Mouse (Mus musculus) midbrain, embryonic 10.5 days (tissue): ENCODE results near the gene Acads. TPM values are rescaled to one million over a fixed set of nuclear protein-coding genes. Genes with fewer than 3 reads are reported as not detected.
"Not testable (repeated sequence)": the region's sequence is repeated elsewhere in the genome, so short reads cannot be mapped to it uniquely, and the experiment has no call there.

Experiments used
- DNase-seq: peaks from one replicate; pipeline ENCODE4 v3.0.0-alpha.2; 2017; ENCODE audit warnings: low spot score
- H3K27ac ChIP-seq: fragments of 300-500 bp; sonication (generic); replicated peaks from 2 replicates; pipeline ENCODE4 v1.5.1; 2016; ENCODE audit warnings: mild to moderate bottlenecking
- H3K27me3 ChIP-seq: fragments of 300-500 bp; sonication (generic); 2 replicates; pipeline ENCODE4 v1.6.1; 2016; ENCODE audit warnings: low read depth, mild to moderate bottlenecking; ENCODE audit not compliant: poor library complexity, severe bottlenecking
- H3K36me3 ChIP-seq: fragments of 300-500 bp; sonication (generic); 2 replicates; pipeline ENCODE4 v1.6.1; 2016; ENCODE audit warnings: mild to moderate bottlenecking, moderate library complexity
- H3K4me1 ChIP-seq: fragments of 300-500 bp; sonication (generic); 2 replicates; pipeline ENCODE4 v1.6.1; 2016
- H3K4me3 ChIP-seq: fragments of 300-500 bp; sonication (generic); 2 replicates; pipeline ENCODE4 v1.5.1; 2016; ENCODE audit warnings: mild to moderate bottlenecking, moderate library complexity
- H3K9me3 ChIP-seq: fragments of 300-500 bp; sonication (generic); replicated peaks from 2 replicates; pipeline ENCODE4 v1.6.1; 2016; ENCODE audit warnings: mild to moderate bottlenecking
- WGBS: fragments of 180-500 bp; shearing (Covaris S2); methylation state at CpG from one replicate; pipeline ENCODE4 v1.1.7; 2016; 5-methylcytosine and 5-hydroxymethylcytosine counted together
- polyA plus RNA-seq: library from polyadenylated mRNA; unstranded; fragments of >200 nt; fragmentation: Nextera tagmentation; extraction: Ambion mirVana; gene quantifications from 2 replicates; pipeline ENCODE4 v1.2.1, GENCODE M21; 2016

Gene Acads
- polyA plus RNA-seq, 1 experiment from 2014 or later = 65.2 TPM

DNA sequence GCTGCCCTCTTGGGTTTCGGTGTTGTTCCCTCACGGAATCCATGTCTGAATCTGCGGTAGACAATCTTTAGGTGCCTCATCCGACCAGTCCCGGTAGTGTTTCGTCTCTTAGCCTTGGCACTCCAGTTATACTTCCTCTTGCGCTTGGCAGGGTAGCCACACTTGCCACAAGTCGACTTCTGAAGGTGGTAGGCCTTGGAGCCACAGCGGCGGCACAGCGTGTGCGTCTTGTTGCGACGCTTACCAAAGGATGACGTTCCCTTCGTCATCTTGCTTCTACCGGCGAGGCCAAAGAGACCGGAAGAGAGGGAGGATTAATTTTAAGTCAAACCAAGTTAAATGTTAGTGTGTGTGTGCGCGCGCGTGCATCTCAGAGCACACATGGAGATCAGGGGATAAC, 15.9 kb downstream of the Acads start:
- H3K4me1 ChIP-seq, DNase-seq, H3K9me3 ChIP-seq, H3K27me3 ChIP-seq, H3K4me3 ChIP-seq, H3K27ac ChIP-seq: not testable (repeated sequence)
- H3K36me3 ChIP-seq = peaks cover 62% of the 10 kb centered on the region
- 98% methylated on average over 23 of the region's 23 CpGs for WGBS

DNA sequence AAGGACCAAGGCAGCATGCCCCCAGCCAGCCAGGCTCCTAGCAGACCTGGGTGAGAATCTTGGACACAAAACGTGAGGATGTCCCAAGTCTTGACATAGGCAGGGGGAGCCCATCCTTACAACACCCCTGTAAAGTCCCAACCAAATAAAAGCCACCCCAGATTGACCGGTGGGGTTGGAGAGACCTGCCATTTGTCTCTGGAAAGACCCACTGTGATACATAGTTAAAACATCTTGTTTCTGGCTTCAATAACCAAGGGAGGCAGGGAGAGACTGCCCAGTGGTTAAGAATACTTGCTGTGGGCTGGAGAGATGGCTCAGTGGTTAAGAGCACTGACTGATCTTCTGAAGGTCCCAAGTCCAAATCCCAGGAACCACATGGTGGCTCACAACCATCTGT, 16.9 kb downstream of the Acads start:
- DNase-seq = no peak
- no peaks in the 10 kb centered on the region for H3K9me3 ChIP-seq
- H3K27me3 ChIP-seq = no peaks in the 10 kb centered on the region
- 85% methylated on average over 2 of the region's 2 CpGs for WGBS
- no peak overlapping the region for H3K27ac ChIP-seq
- peaks cover 66% of the 10 kb centered on the region for H3K36me3 ChIP-seq
- no peak overlapping the region for H3K4me3 ChIP-seq
- no peaks in the 10 kb centered on the region for H3K4me1 ChIP-seq

DNA sequence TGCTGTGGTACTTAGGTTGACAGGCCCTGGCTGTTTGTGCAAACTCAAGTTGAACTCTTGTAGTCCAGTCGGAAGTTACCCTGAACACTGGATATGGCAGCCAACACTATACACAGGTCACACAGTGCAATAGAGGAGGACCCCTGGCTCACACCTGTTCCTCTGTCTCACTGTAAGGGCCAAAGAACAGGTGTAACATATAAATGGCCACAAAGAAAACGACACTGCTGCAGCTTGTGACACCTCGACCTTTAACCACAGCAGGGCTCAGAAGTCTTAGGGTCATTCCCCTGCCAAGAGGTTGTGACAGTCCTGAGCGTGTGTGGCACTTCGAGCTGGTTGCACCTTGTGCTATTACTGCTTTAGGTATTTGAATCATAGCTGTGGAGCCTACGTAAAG, 18.7 kb downstream of the Acads start:
- Histone ChIP-seq H3K4me1 (no peaks in the 10 kb centered on the region), H3K4me3 (no peak overlapping the region), H3K27ac (no peak overlapping the region), H3K36me3 (peaks cover 78% of the 10 kb centered on the region), H3K9me3 (no peaks in the 10 kb centered on the region), H3K27me3 (no peaks in the 10 kb centered on the region)
- WGBS = 91% methylated on average over 6 of the region's 6 CpGs
- no peak for DNase-seq

DNA sequence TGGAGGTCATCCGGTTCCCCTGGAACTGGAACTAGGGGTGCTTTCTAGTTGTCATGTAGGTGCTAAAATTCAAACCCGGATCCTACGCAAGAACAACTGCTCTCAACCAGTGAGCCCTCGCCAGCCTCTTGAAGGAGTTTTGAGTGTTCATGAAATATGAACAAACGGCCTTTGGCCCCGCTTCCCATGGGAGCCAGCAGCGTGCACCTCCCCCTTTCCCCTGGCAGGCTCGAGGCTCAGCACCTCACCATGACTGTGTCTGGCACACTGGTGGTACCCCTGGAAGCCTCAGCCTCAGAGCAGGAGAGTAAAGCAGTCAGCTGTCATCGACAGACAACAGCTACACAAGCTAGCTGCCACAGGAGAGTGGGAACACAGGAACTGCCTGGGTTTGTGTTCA, 19.2 kb downstream of the Acads start:
- Histone ChIP-seq H3K4me3 (no peak overlapping the region), H3K27me3 (no peaks in the 10 kb centered on the region), H3K4me1 (no peaks in the 10 kb centered on the region), H3K36me3 (peaks cover 83% of the 10 kb centered on the region), H3K27ac (no peak overlapping the region), H3K9me3 (no peaks in the 10 kb centered on the region)
- no peak for DNase-seq
- 94% methylated on average over 9 of the region's 9 CpGs for WGBS

DNA sequence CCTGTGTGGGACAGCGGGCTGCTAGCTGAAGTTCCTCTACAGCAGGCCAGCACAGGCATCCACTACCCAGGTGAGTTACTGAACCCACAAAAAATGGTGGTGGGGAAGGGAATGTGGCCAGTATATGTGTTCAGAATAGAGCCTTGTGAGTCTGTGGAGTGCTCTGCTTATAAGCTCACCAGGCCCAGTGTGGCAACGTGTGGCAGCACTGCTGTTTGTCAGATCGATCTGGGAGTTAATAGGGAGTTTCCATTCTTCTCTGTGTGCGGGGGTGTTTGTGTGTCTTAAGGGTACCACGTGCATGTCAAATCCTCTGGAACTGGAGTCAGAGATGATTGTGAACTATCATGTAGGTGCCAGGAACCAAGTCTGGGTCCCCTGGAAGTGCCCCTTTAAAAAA, 19.6 kb downstream of the Acads start:
- H3K36me3 ChIP-seq = peaks cover 88% of the 10 kb centered on the region
- H3K4me3 ChIP-seq = no peak overlapping the region
- H3K4me1 ChIP-seq = no peaks in the 10 kb centered on the region
- no peaks in the 10 kb centered on the region for H3K27me3 ChIP-seq
- no peak overlapping the region for H3K27ac ChIP-seq
- DNase-seq = no peak
- WGBS = 91% methylated on average over 5 of the region's 5 CpGs
- no peaks in the 10 kb centered on the region for H3K9me3 ChIP-seq

DNA sequence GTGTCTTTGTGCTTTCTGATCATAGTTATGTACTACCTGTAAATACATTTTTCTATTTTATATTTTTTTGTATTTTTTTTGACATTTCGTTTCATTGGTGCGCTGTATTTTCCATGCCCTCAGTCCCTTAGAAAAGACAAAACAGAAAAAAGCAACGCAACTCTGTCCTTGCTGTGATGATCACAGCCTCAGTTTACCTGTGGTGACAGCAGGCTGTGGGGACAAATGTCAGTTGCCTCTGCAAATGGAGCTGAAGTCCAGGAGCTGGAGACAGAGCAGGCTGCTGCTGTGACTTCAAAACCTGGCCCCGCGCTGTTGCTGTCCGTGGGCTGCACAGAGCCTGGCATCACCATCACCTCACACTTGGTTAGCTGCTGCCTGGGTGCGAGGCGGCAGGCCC, 21.0 kb downstream of the Acads start, which contains the start of gene Gm10401:
Gm10401 (minus strand) TSS at position 101 of the 400 bp plus-strand sequence.
- Histone ChIP-seq H3K4me1 (no peaks in the 10 kb centered on the region), H3K27ac (no peak within 1 kb of the TSS), H3K4me3 (no peak within 1 kb of the TSS), H3K9me3 (no peaks in the 10 kb centered on the region), H3K36me3 (peaks cover 90% of the 10 kb centered on the region), H3K27me3 (no peaks in the 10 kb centered on the region)
- no peak for DNase-seq
- 95% methylated on average over 8 of the region's 8 CpGs for WGBS

DNA sequence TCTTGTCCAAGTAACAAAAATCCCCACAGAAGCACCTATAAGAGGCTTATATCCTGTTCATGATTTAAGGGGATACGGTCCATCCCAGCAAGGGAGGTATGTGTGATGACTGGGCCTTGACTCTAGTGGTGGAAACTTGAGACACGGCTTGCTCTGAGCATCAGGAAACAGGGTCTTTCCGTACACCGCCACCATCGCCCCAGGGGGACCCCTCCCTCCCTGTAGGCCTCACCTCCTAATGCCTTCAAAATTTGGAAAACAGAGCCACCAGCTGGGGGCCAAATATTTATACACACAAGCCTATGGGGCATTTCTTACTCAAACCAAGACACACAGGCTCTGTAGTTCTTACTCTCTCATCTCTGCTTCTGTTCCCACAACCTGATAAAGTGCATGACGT, 27.4 kb downstream of the Acads start:
- Histone ChIP-seq H3K36me3 (peaks cover 99% of the 10 kb centered on the region), H3K4me3 (no peak overlapping the region), H3K27ac (no peak overlapping the region), H3K27me3 (no peaks in the 10 kb centered on the region), H3K4me1 (no peaks in the 10 kb centered on the region), H3K9me3 (no peaks in the 10 kb centered on the region; the same call in none of the 2 replicates)
- 86% methylated on average over 6 of the region's 6 CpGs for WGBS
- no peak for DNase-seq

DNA sequence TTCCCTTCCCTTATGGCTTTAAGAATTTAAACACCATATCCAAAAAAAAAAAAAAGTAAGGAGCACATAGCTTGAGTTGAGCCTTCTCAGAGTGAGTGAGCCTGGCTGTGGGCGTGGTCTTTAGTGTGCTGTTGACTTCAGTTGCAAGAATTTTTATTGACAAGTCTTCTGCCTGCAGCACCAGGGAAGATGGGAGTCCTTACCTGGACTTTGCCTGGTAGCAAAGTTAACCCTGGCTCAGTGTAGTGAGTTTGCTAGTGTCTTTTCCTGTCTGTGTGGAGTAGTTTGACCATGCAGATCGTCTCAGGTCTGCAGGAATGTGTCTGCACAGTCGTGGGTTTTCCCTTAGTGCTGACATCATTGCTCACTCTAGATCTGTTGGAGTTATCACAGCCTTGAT, 28.1 kb downstream of the Acads start:
- Histone ChIP-seq H3K4me1 (no peaks in the 10 kb centered on the region), H3K9me3 (no peaks in the 10 kb centered on the region; the same call in none of the 2 replicates), H3K36me3 (peaks cover 99% of the 10 kb centered on the region), H3K27ac (no peak overlapping the region), H3K27me3 (no peaks in the 10 kb centered on the region), H3K4me3 (no peak overlapping the region)
- DNase-seq = no peak
- 87% methylated on average over 3 of the region's 3 CpGs for WGBS

DNA sequence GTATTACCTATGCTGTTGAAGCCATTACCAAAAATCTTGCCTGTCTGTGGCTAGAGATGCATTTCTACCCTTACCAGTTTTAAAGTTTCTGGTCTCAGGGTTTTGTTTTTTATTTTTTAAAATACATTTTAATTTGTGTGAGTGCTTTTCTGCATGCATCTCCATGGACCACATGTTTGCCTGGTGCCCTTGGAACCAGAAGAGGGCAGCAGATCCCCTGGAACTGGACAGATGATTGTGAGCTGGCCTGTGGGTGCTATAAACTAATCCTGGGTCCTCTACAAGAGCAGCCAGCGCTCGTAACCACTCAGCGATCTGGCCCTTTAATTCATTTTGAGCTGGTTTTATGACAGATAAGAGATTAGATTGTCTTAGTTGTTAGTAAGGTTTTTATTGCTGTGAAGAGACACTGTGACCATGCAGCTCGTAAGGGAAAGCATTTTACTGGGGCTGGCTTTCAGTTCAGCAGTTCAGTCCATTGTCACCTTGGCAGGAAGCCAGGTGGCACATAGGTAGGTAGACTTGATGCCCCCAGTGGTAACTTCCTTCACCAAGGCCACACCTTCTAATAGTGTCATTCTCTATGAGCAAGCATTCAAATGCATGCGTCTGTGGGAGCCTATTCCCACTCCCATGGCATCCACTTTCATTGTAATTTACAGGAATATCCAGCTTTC, 29.4 kb downstream of the Acads start:
- no peak for DNase-seq
- Histone ChIP-seq H3K9me3 (no peaks in the 10 kb centered on the region; the same call in none of the 2 replicates), H3K36me3 (peaks cover 99% of the 10 kb centered on the region), H3K27me3 (no peaks in the 10 kb centered on the region), H3K4me1 (no peaks in the 10 kb centered on the region), H3K27ac (no peak overlapping the region), H3K4me3 (no peak overlapping the region)
- 94% methylated on average over 5 of the region's 5 CpGs for WGBS

DNA sequence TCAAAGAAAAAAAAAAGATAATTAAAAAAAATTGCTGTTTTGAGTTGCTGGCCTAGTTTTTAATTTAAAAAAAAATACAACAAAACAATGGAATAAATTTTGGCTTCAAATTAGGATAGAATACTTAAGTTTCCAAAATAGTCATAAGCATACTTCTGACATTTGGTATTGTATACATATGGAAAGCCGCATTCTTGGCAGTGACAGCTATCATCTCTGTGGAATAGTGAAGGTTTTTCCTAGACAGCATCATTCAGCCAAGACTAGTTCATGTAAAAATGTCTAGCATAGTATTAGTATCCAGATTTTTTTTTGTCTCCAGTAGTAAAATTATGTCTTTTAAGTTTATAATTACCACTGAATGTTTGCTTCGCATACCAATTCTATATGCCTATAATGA, 33.5 kb downstream of the Acads start:
- 97% methylated on average over 2 of the region's 2 CpGs for WGBS
- H3K36me3 ChIP-seq = peaks cover 98% of the 10 kb centered on the region

DNA sequence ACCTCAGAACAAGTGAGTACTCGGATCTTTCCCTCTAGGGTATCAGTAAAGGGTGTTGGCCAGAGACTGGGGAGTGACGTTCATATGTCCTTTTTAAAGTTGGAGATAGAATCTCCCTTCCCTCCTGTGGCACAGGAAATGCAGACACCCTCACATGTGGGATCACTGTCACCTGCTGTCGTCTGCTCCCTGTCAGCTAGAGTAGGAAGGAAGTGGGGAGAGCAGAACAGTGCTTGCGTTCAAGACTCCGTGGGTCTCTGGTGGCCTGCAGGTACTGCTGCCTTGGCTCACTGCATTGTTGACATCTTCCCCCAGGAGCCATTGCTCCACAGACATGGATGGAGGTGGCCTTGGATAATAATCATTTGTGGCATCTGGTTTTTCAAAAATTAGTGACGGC, 35.7 kb downstream of the Acads start:
- 93% methylated on average over 6 of the region's 6 CpGs for WGBS
- Histone ChIP-seq H3K4me3 (no peak overlapping the region), H3K27me3 (no peaks in the 10 kb centered on the region), H3K9me3 (no peaks in the 10 kb centered on the region), H3K4me1 (no peaks in the 10 kb centered on the region), H3K36me3 (peaks cover 78% of the 10 kb centered on the region), H3K27ac (no peak overlapping the region)
- no peak for DNase-seq

More for the DNA sequence above, 33.5 kb downstream of the Acads start:
- H3K4me3 ChIP-seq = no peak overlapping the region
- no peaks in the 10 kb centered on the region for H3K27me3 ChIP-seq
- no peak overlapping the region for H3K27ac ChIP-seq
- no peak for DNase-seq
- no peaks in the 10 kb centered on the region; the same call in none of the 2 replicates for H3K9me3 ChIP-seq
- no peaks in the 10 kb centered on the region for H3K4me1 ChIP-seq

DNA sequence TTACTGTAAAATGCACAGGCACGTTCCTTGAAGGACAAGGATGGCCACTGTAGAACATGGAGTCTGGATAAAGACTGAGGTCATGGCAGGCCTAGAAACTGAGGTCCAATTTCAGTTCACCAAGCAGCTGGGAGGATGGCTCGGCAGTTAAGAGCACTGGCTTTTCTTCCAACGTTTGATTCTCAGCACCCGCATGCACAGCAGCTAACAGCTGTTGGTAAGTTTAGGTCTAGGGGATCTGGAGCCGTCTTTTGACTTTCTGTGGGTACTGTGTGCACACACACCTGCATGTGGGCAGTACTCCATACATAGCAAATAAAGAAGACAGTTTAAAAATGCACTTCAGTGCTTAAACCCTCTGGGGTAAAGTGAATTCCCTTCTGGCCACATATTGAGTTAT, 37.5 kb downstream of the Acads start:
- Histone ChIP-seq H3K27me3 (no peaks in the 10 kb centered on the region), H3K36me3 (peaks cover 73% of the 10 kb centered on the region), H3K4me3 (no peak overlapping the region), H3K9me3 (no peaks in the 10 kb centered on the region), H3K27ac (no peak overlapping the region), H3K4me1 (no peaks in the 10 kb centered on the region)
- DNase-seq = no peak
- 93% methylated on average over 5 of the region's 5 CpGs for WGBS

DNA sequence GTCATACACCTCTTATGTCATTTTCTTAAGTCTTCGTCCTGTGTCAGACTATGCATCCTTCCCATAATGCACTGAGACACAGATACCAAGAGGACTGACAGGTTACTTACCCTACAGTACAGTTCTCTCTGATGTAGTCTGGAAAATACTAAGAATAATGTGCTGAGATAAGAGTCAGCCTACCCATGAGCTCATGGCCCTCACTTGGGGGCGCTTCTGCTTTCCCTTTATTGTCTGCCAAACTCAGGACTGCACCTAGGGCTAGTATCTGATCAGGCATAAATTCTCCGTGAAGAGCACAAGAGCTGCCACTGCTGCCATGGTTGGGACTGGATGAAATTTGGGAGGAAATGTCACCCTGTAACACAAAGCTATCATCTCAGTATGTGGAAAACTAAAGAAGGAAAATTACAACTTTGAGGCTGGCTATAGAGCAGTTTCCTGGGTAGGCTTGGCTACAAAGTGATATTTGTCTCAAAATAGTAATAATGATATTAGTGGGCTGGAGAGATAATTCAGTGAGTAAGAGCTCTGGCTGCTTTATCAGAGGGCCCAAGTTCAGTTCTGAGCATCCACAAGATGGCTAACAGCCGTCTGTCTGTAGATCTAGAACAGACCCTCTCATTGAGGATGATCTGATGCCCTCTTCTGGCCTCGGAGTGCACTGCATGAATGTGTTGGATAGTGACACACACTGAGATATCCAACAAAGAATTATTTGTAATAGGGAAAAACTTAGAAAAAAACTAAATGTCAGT, 42.8 kb downstream of the Acads start:
- WGBS = 63% methylated on average over 5 of the region's 5 CpGs
- Histone ChIP-seq H3K4me3 (no peak overlapping the region), H3K27me3 (no peaks in the 10 kb centered on the region), H3K27ac (no peak overlapping the region), H3K36me3 (peaks cover 44% of the 10 kb centered on the region), H3K4me1 (no peaks in the 10 kb centered on the region), H3K9me3 (no peaks in the 10 kb centered on the region)
- peak; percentile 62 for DNase-seq
